Mouse (Mus musculus): Measurements from ENCODE around the gene Zdhhc24. TPM values are rescaled to one million over a fixed set of nuclear protein-coding genes. Genes with fewer than 3 reads are reported as not detected.

The Zdhhc24 gene
- 7.0 TPM for total RNA-seq (2023)

GRCm38 (mm10) chr19:4878405-4879323, at the start of gene Zdhhc24:
Gene Zdhhc24, plus strand, starts transcription at chr19:4878668.

GRCm38 (mm10) chr19:4839149-4839548, 39.3 kb upstream of the Zdhhc24 start, which contains the start of the genes Ccs and Ccdc87:
Gene Ccs, minus strand, starts transcription at chr19:4839332.
Gene Ccdc87, plus strand, starts transcription at chr19:4839366.

GRCm38 (mm10) chr19:4854552-4855469, 23.7 kb upstream of the Zdhhc24 start, which contains the start of gene Ctsf:
Gene Ctsf, plus strand, starts transcription at chr19:4855130.

GRCm38 (mm10) chr19:4877785-4878184, 683 bp upstream of the Zdhhc24 start, which contains the start of gene Actn3:
Gene Actn3, minus strand, starts transcription at chr19:4877909.

GRCm38 (mm10) chr19:4905979-4906794, 27.7 kb downstream of the Zdhhc24 start, which contains the start of gene Bbs1:
Gene Bbs1, minus strand, starts transcription at chr19:4906628.

GRCm38 (mm10) chr19:4927904-4928531, 49.5 kb downstream of the Zdhhc24 start, which contains the start of gene Dpp3:
Gene Dpp3, minus strand, starts transcription at chr19:4928287.

Other genes starting within 250 kb of the Zdhhc24 start
- not detected for gene Gm960, start 180.0 kb upstream of the Zdhhc24 start, total RNA-seq (2023)
- gene Sptbn2, start 167.5 kb upstream of the Zdhhc24 start, total RNA-seq (2023): not detected
- 22.5 TPM for gene Rbm4b, start 122.2 kb upstream of the Zdhhc24 start, total RNA-seq (2023)
- 97.2 TPM for gene Rbm4, start 84.8 kb upstream of the Zdhhc24 start, total RNA-seq (2023)
- gene Gm21992, start 67.1 kb upstream of the Zdhhc24 start, total RNA-seq (2023): 44.3 TPM
- 90.1 TPM for gene Rbm14, start 67.0 kb upstream of the Zdhhc24 start, total RNA-seq (2023)
- gene Ccs, start 39.3 kb upstream of the Zdhhc24 start, total RNA-seq (2023): 52.9 TPM
- not detected for gene Ccdc87, start 39.3 kb upstream of the Zdhhc24 start, total RNA-seq (2023)
- 7.2 TPM for gene Ctsf, start 23.5 kb upstream of the Zdhhc24 start, total RNA-seq (2023)
- not detected for gene Actn3, start 759 bp upstream of the Zdhhc24 start, total RNA-seq (2023)
- gene Bbs1, start 28.0 kb downstream of the Zdhhc24 start, total RNA-seq (2023): 3.3 TPM
- gene Dpp3, start 49.6 kb downstream of the Zdhhc24 start, total RNA-seq (2023): 71.9 TPM
- gene Peli3, start 64.5 kb downstream of the Zdhhc24 start, total RNA-seq (2023): 3.5 TPM
- gene Mrpl11, start 83.5 kb downstream of the Zdhhc24 start, total RNA-seq (2023): 24.5 TPM
- gene Npas4, start 111.6 kb downstream of the Zdhhc24 start, total RNA-seq (2023): 0.30 TPM
- gene Slc29a2, start 145.2 kb downstream of the Zdhhc24 start, total RNA-seq (2023): 1.9 TPM
- gene B4gat1, start 160.2 kb downstream of the Zdhhc24 start, total RNA-seq (2023): 4.6 TPM
- gene AC124502.3, start 160.2 kb downstream of the Zdhhc24 start, total RNA-seq (2023): 2.0 TPM
- 52.2 TPM for gene Brms1, start 162.7 kb downstream of the Zdhhc24 start, total RNA-seq (2023)
- 6.4 TPM for gene Rin1, start 171.8 kb downstream of the Zdhhc24 start, total RNA-seq (2023)
- 0.50 TPM for gene Cd248, start 189.4 kb downstream of the Zdhhc24 start, total RNA-seq (2023)
- 0.74 TPM for gene Tmem151a, start 206.9 kb downstream of the Zdhhc24 start, total RNA-seq (2023)
- 31.1 TPM for gene Yif1a, start 209.9 kb downstream of the Zdhhc24 start, total RNA-seq (2023)
- gene Cnih2, start 219.9 kb downstream of the Zdhhc24 start, total RNA-seq (2023): 2.3 TPM
- gene Rab1b, start 228.4 kb downstream of the Zdhhc24 start, total RNA-seq (2023): 103 TPM
- gene Klc2, start 239.9 kb downstream of the Zdhhc24 start, total RNA-seq (2023): 26.6 TPM